Mouse (Mus musculus): ENCODE measurements around the gene Rps12-ps3.

Gene Rps12-ps3

DNA sequence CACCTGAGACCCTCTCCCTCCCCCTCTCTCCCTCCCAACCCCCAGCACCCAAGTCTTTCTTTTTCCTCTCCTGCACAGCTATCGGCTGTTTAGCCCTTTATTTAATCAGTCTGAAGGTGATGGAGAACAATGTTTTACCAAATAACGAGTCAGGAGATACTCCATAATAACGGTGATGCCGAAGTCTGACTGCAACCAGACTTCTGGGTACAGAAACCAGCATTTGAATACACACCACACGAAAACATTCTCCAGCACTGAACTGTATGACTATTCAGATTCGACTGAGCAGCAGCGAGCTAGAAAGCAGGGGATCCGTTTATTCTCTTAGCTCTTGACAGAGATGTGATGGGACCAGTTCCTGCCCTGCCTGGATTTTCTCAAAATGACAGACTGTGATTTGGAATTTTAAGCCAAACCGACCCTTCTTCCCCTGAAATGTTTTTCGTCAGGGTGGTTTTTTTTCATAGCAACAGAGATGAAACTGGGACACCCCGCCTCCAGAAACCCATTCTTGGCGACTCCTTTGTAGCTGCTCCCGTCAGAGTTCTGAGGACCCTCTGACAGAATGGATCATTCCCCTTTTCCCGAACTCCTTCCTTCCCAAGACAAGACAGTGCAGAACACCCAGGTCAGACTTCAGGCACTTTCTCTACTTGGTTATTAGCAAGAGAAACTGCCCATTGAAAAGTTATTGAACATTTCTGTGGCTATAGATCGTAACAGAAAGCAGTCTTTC is 29.2 kb downstream of the Rps12-ps3 start:
- DNase-seq (ENCODE audit: low spot score in 2 of 2) = no peak

DNA sequence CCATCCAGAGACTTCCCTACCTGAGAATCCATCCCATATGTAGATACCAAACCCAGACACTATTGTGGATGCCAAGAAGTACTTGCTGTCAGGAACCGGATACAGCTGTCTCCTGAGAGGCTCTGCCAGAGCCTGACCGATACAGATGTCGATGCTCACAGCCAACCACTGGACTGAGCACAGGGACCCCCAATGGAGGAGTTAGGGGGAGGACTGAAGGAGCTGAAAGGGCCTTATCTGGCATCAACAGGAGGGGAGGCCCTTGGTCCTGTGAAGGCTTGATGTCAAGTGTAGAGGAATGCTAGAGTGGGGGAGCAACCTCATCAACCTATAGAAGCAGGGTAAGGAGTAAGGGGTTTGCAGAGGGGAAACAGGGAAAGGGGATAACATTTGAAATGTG is 30.7 kb downstream of the Rps12-ps3 start:
- DNase-seq (ENCODE audit: low spot score in 2 of 2) = no peak

DNA sequence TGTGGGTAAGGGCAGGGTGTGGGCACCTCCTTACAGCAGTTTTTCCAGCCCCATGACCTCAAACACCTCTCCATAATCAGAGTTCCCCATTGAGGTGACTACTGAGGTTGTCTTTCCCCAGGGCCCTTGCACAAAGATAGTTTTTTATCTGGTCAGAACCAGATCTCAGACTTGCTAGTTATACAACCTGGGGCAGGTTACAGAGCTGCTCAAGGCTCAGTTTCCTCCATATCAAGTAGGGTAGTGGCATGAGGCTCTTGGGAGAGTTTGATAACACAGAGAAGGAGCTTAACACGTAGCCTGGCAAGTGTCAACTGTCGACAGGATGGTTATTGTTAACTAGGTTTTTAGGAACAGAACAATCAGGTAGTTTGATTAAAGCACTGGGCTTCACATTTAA is 32.8 kb downstream of the Rps12-ps3 start:
- DNase-seq (ENCODE audit: low spot score in 2 of 2) = no peak

DNA sequence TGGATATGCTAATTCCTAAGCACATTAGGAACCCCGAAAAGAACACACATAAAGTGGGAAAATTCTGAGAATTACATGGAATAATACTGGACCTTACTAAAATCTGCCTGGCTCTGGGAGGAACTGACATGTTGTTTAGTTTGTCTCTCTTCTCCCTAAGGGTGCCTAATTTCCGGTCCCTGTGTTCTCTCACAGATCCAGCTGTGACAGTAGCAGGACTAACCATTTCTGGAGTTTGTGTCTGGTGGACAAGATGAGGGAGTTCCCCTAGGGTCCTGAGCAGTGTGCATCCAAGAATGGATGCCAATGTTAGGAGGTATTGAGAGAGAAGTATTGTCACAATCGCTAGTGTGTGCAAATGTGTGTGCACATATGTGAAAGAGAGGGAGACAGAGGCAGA is 34.3 kb downstream of the Rps12-ps3 start:
- DNase-seq (ENCODE audit: low spot score in 2 of 2) = no peak

DNA sequence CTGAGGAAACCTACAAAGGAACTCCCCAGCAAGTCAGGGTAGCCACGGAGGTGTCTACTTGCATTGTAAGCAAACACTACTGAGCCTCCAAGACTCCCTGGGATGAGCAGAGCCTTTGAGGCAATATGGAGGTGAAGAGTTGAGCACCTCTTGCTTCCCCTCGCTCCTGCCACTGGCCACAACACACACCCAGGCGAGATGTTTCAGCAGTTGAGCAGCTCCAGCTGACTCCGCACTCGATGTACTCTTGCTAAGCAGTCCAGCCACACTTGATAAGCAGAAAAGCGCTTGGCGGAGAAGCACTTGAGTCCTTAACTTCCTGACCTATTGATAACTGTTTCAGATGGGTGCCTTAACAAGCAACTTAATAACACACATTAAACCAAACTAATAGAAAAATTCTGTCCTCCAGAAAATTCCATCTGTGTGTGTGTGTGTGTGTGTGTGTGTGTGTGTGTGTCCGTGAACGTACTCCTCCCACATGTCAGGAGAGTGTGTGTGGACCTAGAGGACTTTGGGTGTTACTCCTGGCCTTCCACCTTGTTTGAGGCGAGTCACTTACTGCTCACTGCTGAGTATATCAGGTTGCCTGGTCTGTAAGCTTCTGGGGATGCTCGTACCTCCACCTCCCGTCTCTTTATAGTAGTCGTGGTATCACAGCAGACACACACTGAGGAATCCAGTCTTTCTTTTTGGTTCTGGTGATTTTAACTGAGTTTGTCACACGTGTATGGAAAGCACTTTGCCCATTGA is 34.9 kb downstream of the Rps12-ps3 start:
- no peak for DNase-seq (ENCODE audit: low spot score in 2 of 2)

DNA sequence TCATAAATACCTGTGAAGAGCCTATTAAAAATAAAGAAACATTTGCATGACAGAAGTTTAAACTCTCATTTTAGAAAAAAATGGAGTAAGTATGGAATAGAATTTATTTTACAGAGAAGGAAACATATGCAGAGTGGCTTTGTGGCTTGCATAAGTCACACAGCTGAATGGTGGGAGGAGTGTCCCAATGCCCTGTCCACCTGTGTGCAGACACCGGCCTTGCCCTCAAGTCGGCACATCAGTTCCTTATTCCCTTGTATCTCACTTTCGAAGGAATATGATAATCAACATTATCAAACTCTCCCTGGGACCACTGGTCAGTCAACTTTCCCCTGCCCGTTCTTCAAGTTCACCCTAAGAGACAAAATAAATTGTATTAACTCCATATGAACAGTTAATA is 35.8 kb downstream of the Rps12-ps3 start:
- no peak for DNase-seq (ENCODE audit: low spot score in 2 of 2)

DNA sequence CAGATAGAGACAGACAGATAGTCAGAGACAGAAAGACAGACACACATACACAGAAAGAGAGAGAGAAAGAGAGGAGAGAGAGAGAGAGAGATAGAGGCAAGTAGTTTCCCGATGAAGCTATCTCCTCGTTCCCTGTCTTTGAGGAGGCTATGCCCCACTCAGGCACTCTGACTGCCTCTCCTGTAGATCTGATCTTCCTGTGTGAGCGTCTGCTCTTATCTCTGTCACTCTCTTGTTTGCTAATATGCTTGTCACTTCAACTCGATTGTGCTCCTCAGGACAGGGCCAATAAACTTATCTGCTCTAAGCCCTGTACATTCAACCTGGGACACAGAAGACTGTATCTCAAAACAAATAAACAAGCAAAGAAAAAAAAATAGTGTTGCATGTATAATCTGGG is 37.1 kb downstream of the Rps12-ps3 start:
- DNase-seq (ENCODE audit: low spot score in 2 of 2) = no peak

DNA sequence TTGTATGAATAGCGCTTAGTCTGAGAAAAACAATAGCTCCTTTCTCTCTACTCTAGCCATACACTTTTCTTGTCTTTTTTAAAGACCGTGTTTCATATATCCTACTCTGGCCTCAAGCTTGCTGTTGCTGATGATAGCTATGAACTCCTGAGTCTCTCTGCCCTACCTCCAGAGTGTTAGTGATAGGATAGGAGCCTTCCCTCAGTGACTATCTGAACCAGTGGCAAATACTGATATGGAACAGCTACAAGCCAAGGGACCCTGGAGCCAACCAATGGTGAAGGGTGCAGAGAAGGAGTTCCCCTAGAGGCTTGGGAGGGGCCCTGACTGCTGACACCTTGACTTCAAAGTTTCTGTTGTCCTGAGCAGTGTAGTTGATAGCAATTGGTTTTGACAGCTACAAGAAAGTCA is 38.4 kb downstream of the Rps12-ps3 start:
- DNase-seq (ENCODE audit: low spot score in 2 of 2) = no peak

DNA sequence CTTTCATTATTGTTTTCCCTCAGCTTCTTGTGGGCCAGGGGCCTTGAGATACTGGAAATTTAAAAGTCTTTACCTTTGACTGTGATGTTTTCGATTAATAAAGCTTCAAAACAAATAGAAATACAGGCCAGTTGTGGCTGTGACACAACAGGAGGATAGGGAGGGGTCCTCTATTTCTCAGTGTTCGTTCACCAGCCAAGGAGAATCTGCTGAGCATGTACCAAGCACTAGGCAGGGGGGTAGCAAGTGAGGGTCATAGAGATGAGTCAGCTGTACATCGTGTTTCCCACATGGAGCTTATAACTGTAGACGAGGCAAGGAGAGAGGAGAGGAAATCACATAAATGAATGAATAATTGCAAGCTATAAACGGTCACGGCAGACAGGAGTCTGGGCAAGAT is 40.6 kb downstream of the Rps12-ps3 start:
- DNase-seq (ENCODE audit: low spot score in 2 of 2) = no peak

DNA sequence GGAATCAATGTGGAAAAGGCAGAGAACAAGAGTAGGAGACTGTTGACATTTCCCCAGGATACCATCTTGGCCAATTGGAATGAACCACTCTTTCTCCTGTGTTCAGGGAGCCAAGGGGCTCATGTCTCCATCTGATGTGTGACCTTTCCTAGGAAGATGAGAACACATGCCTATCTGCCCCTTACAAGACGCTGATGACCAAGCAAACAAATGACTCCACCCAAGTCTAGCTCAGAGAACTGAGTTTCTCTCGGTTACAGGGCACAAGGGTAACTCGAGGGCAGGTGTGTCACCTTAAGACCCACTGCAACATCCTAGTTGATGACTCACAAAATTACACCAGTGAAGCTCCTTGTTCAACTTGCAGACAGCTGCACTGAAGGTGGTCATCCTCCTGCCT is 41.6 kb downstream of the Rps12-ps3 start:
- DNase-seq (ENCODE audit: low spot score in 2 of 2) = no peak

DNA sequence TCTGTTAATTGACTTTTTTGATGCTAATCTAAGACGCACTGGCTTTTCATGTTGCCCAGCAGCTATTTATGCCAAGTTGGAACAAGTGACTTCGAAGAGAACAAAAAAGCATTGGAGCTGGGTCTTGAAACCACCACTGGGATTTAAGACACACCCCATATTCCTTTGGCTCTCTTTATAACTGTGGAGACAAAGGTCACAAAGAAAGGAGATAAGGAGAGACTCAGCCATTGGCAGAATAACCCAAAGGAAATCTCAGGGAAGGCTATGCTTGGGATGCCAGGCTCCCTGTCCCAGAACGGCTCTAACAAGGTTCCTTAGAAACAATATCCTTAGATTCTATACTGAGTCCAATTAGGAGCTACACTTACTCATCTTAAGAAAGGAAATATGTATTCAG is 44.6 kb downstream of the Rps12-ps3 start:
- no peak for DNase-seq (ENCODE audit: low spot score in 2 of 2)

DNA sequence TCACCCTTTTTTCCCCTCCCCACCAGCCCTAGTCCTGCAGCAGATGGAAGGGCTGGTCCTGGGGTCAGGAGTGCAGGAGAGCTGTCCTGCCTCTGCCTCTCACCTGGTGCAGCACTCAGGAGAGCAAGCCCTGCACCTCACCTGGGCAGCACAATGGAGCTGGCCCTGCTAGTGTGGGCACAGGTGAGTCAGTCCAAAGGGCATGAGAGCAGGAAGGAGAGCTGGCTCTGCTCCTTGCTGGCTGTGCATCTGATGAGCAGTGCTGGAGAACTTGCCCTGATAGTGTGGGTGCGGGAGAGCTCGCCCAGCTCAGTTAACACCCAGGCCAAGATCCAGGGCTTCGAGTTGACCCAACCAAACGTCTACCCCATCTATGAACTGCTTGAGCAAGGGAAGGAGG is 45.8 kb downstream of the Rps12-ps3 start:
- DNase-seq (ENCODE audit: low spot score in 2 of 2) = no peak

DNA sequence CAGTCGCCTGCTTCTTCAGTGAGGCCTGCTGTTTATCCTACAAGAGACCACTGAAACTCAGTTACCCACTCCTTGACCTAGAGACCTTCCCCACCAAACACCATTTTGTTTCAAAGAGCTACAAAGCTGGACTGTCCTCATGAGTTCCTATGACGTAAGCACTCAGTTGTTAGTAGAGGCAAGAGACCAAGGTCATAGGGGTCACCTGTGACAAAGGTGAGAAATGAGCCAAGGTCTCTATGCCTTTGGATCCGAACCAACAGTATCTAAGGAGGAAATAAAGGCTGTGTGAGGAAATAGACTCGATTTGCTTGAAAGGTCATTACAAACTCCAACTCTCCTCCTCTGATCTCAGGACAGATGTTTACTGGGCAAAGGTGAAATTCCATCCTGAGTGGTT is 48.9 kb downstream of the Rps12-ps3 start:
- DNase-seq (ENCODE audit: low spot score in 2 of 2) = no peak
